Mouse (Mus musculus) forebrain, embryonic 11.5 days (tissue): ENCODE measurements around the gene March8. TPM values are rescaled to one million over a fixed set of nuclear protein-coding genes. Genes with fewer than 3 reads are reported as not detected.

Source experiments
- ATAC-seq: fragments of 200-750 bp; cut with Nextera tagmentation; replicated peaks from 2 replicates; pipeline ENCODE4 v1.8.0; 2017; ENCODE audit warnings: moderate TSS enrichment; ENCODE audit not compliant: low FRiP score
- DNase-seq: peaks from one replicate; pipeline ENCODE4 v3.0.0-alpha.2; 2017; ENCODE audit warnings: low spot score
- H3K27ac ChIP-seq: fragments of 300-500 bp; sonication (generic); 2 replicates; pipeline ENCODE4 v1.5.1; 2014; ENCODE audit warnings: low read depth, low read length
- H3K27me3 ChIP-seq: fragments of 300-500 bp; sonication (generic); 2 replicates; pipeline ENCODE4 v1.6.1; 2014; ENCODE audit warnings: mild to moderate bottlenecking, low read length, mixed read lengths; ENCODE audit not compliant: control insufficient read depth, insufficient read depth
- H3K36me3 ChIP-seq: fragments of 300-500 bp; sonication (generic); 2 replicates; pipeline ENCODE4 v1.6.1; 2014; ENCODE audit warnings: mild to moderate bottlenecking, low read length, moderate library complexity, mixed read lengths; ENCODE audit not compliant: control insufficient read depth, insufficient read depth
- H3K4me1 ChIP-seq: fragments of 300-500 bp; sonication (generic); replicated peaks from 2 replicates; pipeline ENCODE4 v1.6.1; 2014; ENCODE audit warnings: low read length, mixed read lengths; ENCODE audit not compliant: control insufficient read depth, insufficient read depth
- H3K4me2 ChIP-seq: fragments of 300-500 bp; sonication (generic); 2 replicates; pipeline ENCODE4 v1.6.1; 2014; ENCODE audit warnings: low read depth, mild to moderate bottlenecking, low read length, moderate library complexity, mixed read lengths; ENCODE audit not compliant: severe bottlenecking
- H3K4me3 ChIP-seq: fragments of 300-500 bp; sonication (generic); 2 replicates; pipeline ENCODE4 v1.5.1; 2014; ENCODE audit warnings: low read depth, low read length
- H3K9ac ChIP-seq: fragments of 300-500 bp; sonication (generic); 2 replicates; pipeline ENCODE4 v1.6.1; 2014; ENCODE audit warnings: low read length
- H3K9me3 ChIP-seq: fragments of 300-500 bp; sonication (generic); 2 replicates; pipeline ENCODE4 v1.6.1; 2016; ENCODE audit warnings: low read length, mixed read lengths; ENCODE audit not compliant: control insufficient read depth
- WGBS: fragments of 180-500 bp; shearing (Covaris S2); extraction: QIAGEN DNeasy Blood & Tissue Kit; methylation state at CpG from one replicate; pipeline ENCODE4 v1.1.7; 2014; 5-methylcytosine and 5-hydroxymethylcytosine counted together
- polyA plus RNA-seq: library from polyadenylated mRNA; unstranded; fragments of >200 nt; fragmentation: Nextera tagmentation; extraction: Ambion mirVana; gene quantifications from 2 replicates; pipeline ENCODE4 v1.2.1, GENCODE M21; 2014

March8 gene
- polyA plus RNA-seq, 1 experiment from 2014 or later, result 35.8 TPM

DNA sequence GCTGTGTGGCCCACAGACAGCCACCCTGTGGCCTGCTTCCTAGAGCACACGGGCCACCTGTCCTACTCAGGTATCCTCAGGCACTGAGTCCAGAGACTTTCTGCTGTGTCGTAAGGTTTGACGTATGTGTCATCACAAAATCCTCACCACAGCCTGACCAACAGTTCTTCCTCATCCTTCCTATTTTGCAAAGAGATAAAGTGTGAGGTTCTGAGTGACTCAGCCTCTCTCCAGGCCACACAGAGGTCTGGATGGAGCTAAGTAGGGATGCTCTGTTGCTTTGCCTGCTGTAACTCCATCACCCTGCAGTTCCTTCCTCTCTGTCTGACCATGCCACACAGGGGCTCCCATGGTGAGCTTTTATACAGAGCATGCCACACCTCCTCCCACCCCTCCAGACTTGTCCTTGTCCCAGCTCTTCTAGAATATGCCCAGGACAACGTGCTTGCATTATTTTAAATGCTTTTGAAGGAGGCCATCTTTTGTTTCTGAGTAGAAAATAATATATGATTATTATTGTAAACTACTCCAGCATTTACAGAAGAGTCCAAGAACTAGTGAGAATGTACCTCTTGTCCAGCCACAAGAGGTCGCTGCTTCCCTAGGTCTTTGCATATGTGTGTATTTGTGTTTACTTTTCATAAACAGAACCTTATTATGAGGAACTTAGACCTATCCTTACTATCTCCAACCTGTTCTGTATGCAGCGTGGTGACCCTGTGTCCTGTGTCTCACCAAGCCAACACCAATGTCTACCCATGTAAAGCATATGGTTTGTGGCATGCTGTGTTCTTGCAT is 79.9 kb downstream of the March8 start:
- Histone ChIP-seq H3K9ac (no peak overlapping the region), H3K27me3 (no peaks in the 10 kb centered on the region), H3K27ac (no peak overlapping the region), H3K4me2 (no peak overlapping the region), H3K4me1 (no peaks in the 10 kb centered on the region), H3K36me3 (no peaks in the 10 kb centered on the region), H3K9me3 (no peaks in the 10 kb centered on the region), H3K4me3 (no peak overlapping the region)
- ATAC-seq (no peak), DNase-seq (no peak)
- 62% methylated on average over 6 of the region's 6 CpGs for whole genome bisulfite sequencing

DNA sequence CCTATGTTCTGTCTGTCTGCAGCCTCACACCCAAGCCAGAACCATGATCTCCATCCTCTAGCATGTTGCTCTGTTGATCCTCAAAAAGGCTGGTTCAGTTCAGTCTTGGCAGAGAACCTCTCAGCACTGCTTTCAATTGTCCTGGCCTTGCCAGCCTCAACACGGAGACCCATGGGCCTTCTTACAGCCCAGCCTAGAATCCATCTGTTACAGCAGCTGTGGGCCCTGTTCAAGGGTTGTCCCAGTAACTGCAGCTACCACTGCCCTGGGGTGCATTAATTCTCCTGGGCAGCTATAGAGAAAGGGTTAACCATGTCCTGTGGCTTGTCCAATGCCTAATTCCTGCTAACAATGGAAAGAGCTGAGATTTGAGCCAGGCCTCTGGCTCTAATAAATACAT is 80.7 kb downstream of the March8 start:
- ATAC-seq (no peak), DNase-seq (no peak)
- Histone ChIP-seq H3K9me3 (no peaks in the 10 kb centered on the region), H3K4me2 (no peak overlapping the region), H3K27ac (no peak overlapping the region), H3K4me1 (no peaks in the 10 kb centered on the region), H3K4me3 (no peak overlapping the region), H3K36me3 (no peaks in the 10 kb centered on the region), H3K9ac (no peak overlapping the region), H3K27me3 (no peaks in the 10 kb centered on the region)
- 63% methylated on average over 1 of the region's 1 CpGs for WGBS

DNA sequence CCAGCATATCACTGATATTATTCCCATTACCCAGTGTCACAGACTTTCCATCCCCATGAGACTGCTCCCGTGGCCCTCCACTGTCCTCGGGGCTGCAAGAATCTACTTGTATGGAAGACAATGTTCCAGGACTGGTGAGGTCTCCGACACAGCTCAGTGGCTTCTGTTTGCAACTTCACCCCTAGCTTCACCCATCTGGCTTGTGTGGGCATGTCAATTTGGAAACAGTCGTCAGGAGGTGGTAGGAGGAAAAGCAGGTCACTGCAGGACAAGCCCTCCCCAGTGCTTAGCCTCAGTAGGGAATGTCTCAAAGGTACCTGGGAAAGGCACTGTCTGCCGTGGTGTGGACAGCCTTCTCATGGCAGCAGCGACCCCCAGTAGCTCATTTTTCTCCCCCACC is 81.9 kb downstream of the March8 start:
- no peak overlapping the region for H3K4me3 ChIP-seq
- no peak overlapping the region for H3K9ac ChIP-seq
- H3K9me3 ChIP-seq, result no peaks in the 10 kb centered on the region
- H3K36me3 ChIP-seq, result no peaks in the 10 kb centered on the region
- 66% methylated on average over 6 of the region's 6 CpGs for WGBS
- H3K4me1 ChIP-seq, result no peaks in the 10 kb centered on the region
- no peak for DNase-seq
- H3K4me2 ChIP-seq, result no peak overlapping the region
- no peak overlapping the region for H3K27ac ChIP-seq
- no peak for ATAC-seq
- H3K27me3 ChIP-seq, result no peaks in the 10 kb centered on the region

GRCm38 (mm10) chr6:116420271-116420670 is 82.4 kb downstream of the March8 start:
- no peak overlapping the region for H3K4me3 ChIP-seq
- H3K27ac ChIP-seq, result no peak overlapping the region
- ATAC-seq (no peak), DNase-seq (no peak)
- H3K9ac ChIP-seq, result no peak overlapping the region
- H3K4me1 ChIP-seq, result no peaks in the 10 kb centered on the region
- no peak overlapping the region for H3K4me2 ChIP-seq
- no peaks in the 10 kb centered on the region for H3K9me3 ChIP-seq
- no peaks in the 10 kb centered on the region for H3K36me3 ChIP-seq
- H3K27me3 ChIP-seq, result no peaks in the 10 kb centered on the region
- 89% methylated on average over 10 of the region's 10 CpGs for WGBS

DNA sequence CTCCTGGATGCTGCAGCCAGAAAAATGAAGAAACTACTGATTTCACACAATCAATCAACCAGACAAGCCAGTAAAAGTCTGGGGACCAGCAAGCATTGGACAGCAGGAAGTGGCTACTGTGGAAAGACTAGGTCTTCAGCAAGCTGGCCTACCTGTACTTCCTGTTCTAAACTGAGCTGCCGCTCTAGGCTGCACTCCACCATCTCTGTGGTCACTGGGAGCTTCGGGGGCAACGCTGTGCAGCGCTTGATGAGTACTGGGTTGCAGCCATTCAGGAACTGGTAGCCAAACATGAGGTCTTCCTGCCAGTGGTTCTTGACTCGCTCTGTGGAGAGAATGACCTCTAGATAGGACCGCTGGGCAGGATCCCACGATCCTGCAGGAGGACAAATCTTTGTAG is 85.2 kb downstream of the March8 start:
- ATAC-seq (no peak), DNase-seq (no peak)
- Histone ChIP-seq H3K36me3 (no peaks in the 10 kb centered on the region), H3K4me2 (no peak overlapping the region), H3K27ac (no peak overlapping the region), H3K9me3 (no peaks in the 10 kb centered on the region), H3K4me1 (no peaks in the 10 kb centered on the region), H3K9ac (no peak overlapping the region), H3K27me3 (no peaks in the 10 kb centered on the region), H3K4me3 (no peak overlapping the region)
- WGBS, result 85% methylated on average over 7 of the region's 7 CpGs

DNA sequence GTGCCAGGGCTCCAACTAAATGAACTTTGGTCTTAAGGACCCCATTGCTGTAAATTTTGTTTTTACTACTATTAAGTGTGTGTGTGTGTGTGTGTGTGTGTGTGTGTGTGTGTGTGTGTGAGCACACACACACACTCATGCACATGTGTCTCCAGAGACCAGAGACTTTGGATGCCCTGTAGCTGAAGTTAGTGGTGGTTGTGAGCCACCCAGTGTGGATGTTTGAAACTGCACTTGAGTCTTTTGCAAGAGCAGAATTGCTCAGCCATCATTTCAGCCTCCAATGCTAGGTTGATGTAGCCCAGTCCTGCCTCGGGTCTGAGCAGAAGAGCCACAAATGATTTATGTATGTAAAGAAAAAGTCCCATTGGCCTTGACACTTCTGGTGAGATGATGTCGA is 85.8 kb downstream of the March8 start:
- Histone ChIP-seq H3K4me2 (no peak overlapping the region), H3K36me3 (no peaks in the 10 kb centered on the region), H3K27ac (no peak overlapping the region), H3K9me3 (no peaks in the 10 kb centered on the region), H3K4me1 (no peaks in the 10 kb centered on the region), H3K9ac (no peak overlapping the region), H3K27me3 (no peaks in the 10 kb centered on the region), H3K4me3 (no peak overlapping the region)
- ATAC-seq, result no peak
- WGBS, result 74% methylated on average over 2 of the region's 2 CpGs
- no peak for DNase-seq

DNA sequence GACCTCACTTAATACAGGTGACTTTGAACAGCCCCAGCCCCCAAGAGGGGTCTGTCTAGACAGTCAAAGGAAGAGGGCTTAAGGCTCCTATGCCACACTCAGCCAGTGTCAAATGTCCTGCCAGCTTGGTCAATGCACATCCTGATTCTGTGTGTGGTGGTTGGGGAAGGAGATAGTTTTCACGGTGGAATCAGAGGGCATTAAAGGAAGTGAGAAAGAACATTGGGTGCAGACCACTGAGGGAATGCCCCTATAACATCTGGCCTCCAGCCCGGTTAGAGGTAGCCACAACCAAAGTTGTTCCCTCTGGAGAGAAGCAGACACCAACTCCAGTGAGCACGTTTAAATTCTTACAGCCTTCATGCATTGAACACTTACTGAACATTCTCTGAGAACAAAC is 89.7 kb downstream of the March8 start:
- Histone ChIP-seq H3K27ac (no peak overlapping the region), H3K9ac (no peak overlapping the region), H3K9me3 (no peaks in the 10 kb centered on the region), H3K4me1 (no peaks in the 10 kb centered on the region), H3K27me3 (no peaks in the 10 kb centered on the region), H3K4me3 (no peak overlapping the region), H3K4me2 (no peak overlapping the region), H3K36me3 (no peaks in the 10 kb centered on the region)
- ATAC-seq (no peak), DNase-seq (no peak)
- WGBS, result 75% methylated on average over 3 of the region's 3 CpGs

GRCm38 (mm10) chr6:116428282-116428681 is 90.5 kb downstream of the March8 start:
- DNase-seq, result no peak
- WGBS, result 68% methylated on average over 5 of the region's 5 CpGs
- no peak for ATAC-seq

GRCm38 (mm10) chr6:116438864-116439263 is 101.0 kb downstream of the March8 start:
- H3K9ac ChIP-seq, result no peak overlapping the region
- ATAC-seq, result no peak
- 86% methylated on average over 6 of the region's 6 CpGs for WGBS
- H3K9me3 ChIP-seq, result no peaks in the 10 kb centered on the region
- H3K36me3 ChIP-seq, result no peaks in the 10 kb centered on the region
- DNase-seq, result no peak
- H3K27me3 ChIP-seq, result no peaks in the 10 kb centered on the region
- H3K4me2 ChIP-seq, result no peak overlapping the region
- H3K4me1 ChIP-seq, result no peaks in the 10 kb centered on the region
- H3K4me3 ChIP-seq, result no peak overlapping the region
- no peak overlapping the region for H3K27ac ChIP-seq

More at GRCm38 (mm10) chr6:116428282-116428681, 90.5 kb downstream of the March8 start:
- Histone ChIP-seq H3K9me3 (no peaks in the 10 kb centered on the region), H3K27ac (no peak overlapping the region), H3K27me3 (no peaks in the 10 kb centered on the region), H3K4me3 (no peak overlapping the region), H3K4me2 (no peak overlapping the region), H3K36me3 (no peaks in the 10 kb centered on the region), H3K4me1 (no peaks in the 10 kb centered on the region), H3K9ac (no peak overlapping the region)
